Mouse (Mus musculus) skeletal muscle tissue, adult 2 months (tissue): ENCODE results near the gene 1700092M07Rik.
A peak's percentile ranks its signal among the peaks of the same experiment; 100 is the strongest.

Source experiments
- DNase-seq: peaks from one replicate; pipeline ENCODE4 v3.0.0-alpha.2; 2012; ENCODE audit warnings: low read depth, low spot score

Gene 1700092M07Rik

GRCm38 (mm10) chr19:8740603-8741002 is at the start of gene 1700092M07Rik:
1700092M07Rik (plus strand) TSS chr19:8740718.
- DNase-seq: no peak

GRCm38 (mm10) chr19:8691871-8692539 is 48.5 kb upstream of the 1700092M07Rik start:
- no peak for DNase-seq

GRCm38 (mm10) chr19:8692740-8693139 is 47.8 kb upstream of the 1700092M07Rik start:
- no peak for DNase-seq

GRCm38 (mm10) chr19:8695330-8695729 is 45.2 kb upstream of the 1700092M07Rik start:
- no peak for DNase-seq

GRCm38 (mm10) chr19:8699652-8700051 is 40.9 kb upstream of the 1700092M07Rik start:
- DNase-seq: no peak

- DNase-seq: no peak
Measured at GRCm38 (mm10) chr19:8702458-8702857, 38.1 kb upstream of the 1700092M07Rik start.

- no peak for DNase-seq
Measured at GRCm38 (mm10) chr19:8703571-8703970, 36.9 kb upstream of the 1700092M07Rik start.

GRCm38 (mm10) chr19:8705026-8705708 is 35.4 kb upstream of the 1700092M07Rik start:
- no peak for DNase-seq

GRCm38 (mm10) chr19:8706132-8706667 is 34.3 kb upstream of the 1700092M07Rik start:
- DNase-seq: no peak

GRCm38 (mm10) chr19:8706930-8707329 is 33.6 kb upstream of the 1700092M07Rik start:
- no peak for DNase-seq

GRCm38 (mm10) chr19:8708954-8709353 is 31.6 kb upstream of the 1700092M07Rik start:
- no peak for DNase-seq

- no peak for DNase-seq
Measured at GRCm38 (mm10) chr19:8710057-8710456, 30.5 kb upstream of the 1700092M07Rik start.

- no peak for DNase-seq
Measured at GRCm38 (mm10) chr19:8711506-8711905, 29.0 kb upstream of the 1700092M07Rik start.

- no peak for DNase-seq
Measured at GRCm38 (mm10) chr19:8711949-8712869, 28.3 kb upstream of the 1700092M07Rik start.

- DNase-seq: peak; percentile 62
Measured at GRCm38 (mm10) chr19:8712870-8713305, 27.6 kb upstream of the 1700092M07Rik start.

GRCm38 (mm10) chr19:8713306-8713996 is 27.1 kb upstream of the 1700092M07Rik start:
- peak; percentile 76 for DNase-seq

- no peak for DNase-seq
Measured at GRCm38 (mm10) chr19:8713997-8714652, 26.4 kb upstream of the 1700092M07Rik start.

- no peak for DNase-seq
Measured at GRCm38 (mm10) chr19:8714653-8715481, 25.7 kb upstream of the 1700092M07Rik start.

- no peak for DNase-seq
Measured at GRCm38 (mm10) chr19:8715868-8716766, 24.4 kb upstream of the 1700092M07Rik start.
